Mouse (Mus musculus): ENCODE results near the gene Fam84a. TPM values are rescaled to one million over a fixed set of nuclear protein-coding genes. Genes with fewer than 3 reads are reported as not detected.
A peak's percentile ranks its signal among the peaks of the same experiment; 100 is the strongest.

Gene Fam84a
- not detected in 2 replicates for polyA plus RNA-seq (2012; ENCODE audit: insufficient read depth, insufficient read length, low replicate concordance, missing spikeins)

DNA sequence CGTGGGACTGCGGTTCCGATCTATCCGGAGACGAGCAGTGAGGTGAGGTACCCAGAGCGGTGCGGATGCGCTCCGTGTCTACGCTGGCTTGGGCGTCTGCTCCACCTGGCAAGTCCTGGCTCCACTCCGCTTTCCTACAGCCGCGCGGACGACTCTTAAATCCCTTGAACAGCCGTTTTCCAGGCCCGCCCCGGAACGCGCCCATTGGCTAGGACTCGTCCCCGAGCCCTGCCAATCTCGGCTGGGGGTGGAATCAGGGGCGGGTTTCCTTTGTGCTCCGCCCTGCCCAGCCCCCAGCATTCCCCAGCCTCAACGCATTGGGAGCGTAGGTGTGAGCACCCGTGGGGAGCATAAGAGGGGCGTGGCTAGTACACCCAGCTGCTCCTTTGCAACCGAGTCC is at the start of gene Fam84a:
Gene Fam84a, minus strand, starts transcription at position 134 of the 400 bp plus-strand sequence.
- TF ChIP-seq POLR2A (IDR thresholded peaks at IDR 0.05; ENCODE audit: insufficient read depth, low read depth, low read length) (peak; percentile 93), CTCF (IDR thresholded peaks at IDR 0.05; ENCODE audit: insufficient read depth, low read depth, low read length) (no peak)
- Histone ChIP-seq H3K27ac (ENCODE audit: insufficient read depth, low read depth, low read length) (peak within 1 kb of the TSS; percentile 90), H3K4me3 (ENCODE audit: insufficient read depth, low read depth, low read length) (peak within 1 kb of the TSS; percentile 96), H3K4me1 (ENCODE audit: control insufficient read depth, insufficient read depth, low read length) (peaks cover 17% of the 10 kb centered on the region)
- under 1% methylated on average over 31 of the region's 31 CpGs for WGBS

- H3K27ac ChIP-seq (ENCODE audit: insufficient read depth, low read depth, low read length): no peak overlapping the region
- H3K4me1 ChIP-seq (ENCODE audit: control insufficient read depth, insufficient read depth, low read length): no peaks in the 10 kb centered on the region
- TF ChIP-seq POLR2A (IDR thresholded peaks at IDR 0.05; ENCODE audit: insufficient read depth, low read depth, low read length) (no peak), CTCF (IDR thresholded peaks at IDR 0.05; ENCODE audit: insufficient read depth, low read depth, low read length) (no peak)
- 94% methylated on average over 3 of the region's 3 CpGs for WGBS
- no peak overlapping the region for H3K4me3 ChIP-seq (ENCODE audit: insufficient read depth, low read depth, low read length)
Observed at GRCm38 (mm10) chr12:14195479-14195878, 43.6 kb upstream of the Fam84a start.

- no peak overlapping the region for H3K4me3 ChIP-seq (ENCODE audit: insufficient read depth, low read depth, low read length)
- H3K4me1 ChIP-seq (ENCODE audit: control insufficient read depth, insufficient read depth, low read length): no peaks in the 10 kb centered on the region
- H3K27ac ChIP-seq (ENCODE audit: insufficient read depth, low read depth, low read length): no peak overlapping the region
- no peak for TF ChIP-seq POLR2A (IDR thresholded peaks at IDR 0.05; ENCODE audit: insufficient read depth, low read depth, low read length)
- no peak for TF ChIP-seq CTCF (IDR thresholded peaks at IDR 0.05; ENCODE audit: insufficient read depth, low read depth, low read length)
- WGBS: 94% methylated on average over 3 of the region's 3 CpGs
Observed at GRCm38 (mm10) chr12:14186689-14187195, 34.9 kb upstream of the Fam84a start.

DNA sequence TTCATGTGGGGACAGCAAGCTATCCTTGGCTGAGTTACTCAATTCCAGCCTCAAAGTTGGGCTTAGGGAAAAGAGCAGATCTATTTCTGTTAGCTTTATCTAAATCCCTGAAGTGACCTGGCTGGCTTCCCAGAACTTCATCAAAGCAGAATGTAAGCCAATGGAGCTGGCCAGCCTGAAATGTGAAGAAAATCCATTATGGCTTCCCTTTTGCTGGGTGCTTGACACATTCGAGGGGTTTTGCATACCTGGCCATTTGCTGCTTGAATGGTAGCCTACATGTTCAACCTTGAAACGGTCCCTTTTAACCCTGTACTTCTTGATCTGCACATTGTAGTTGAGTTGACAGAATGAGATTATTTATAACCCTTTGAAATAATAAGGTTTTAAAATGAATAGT is 13.9 kb upstream of the Fam84a start:
- WGBS: 42% methylated on average over 2 of the region's 2 CpGs
- Histone ChIP-seq H3K27ac (ENCODE audit: insufficient read depth, low read depth, low read length) (no peak overlapping the region), H3K4me3 (ENCODE audit: insufficient read depth, low read depth, low read length) (no peak overlapping the region), H3K4me1 (ENCODE audit: control insufficient read depth, insufficient read depth, low read length) (no peaks in the 10 kb centered on the region)
- TF ChIP-seq CTCF (IDR thresholded peaks at IDR 0.05; ENCODE audit: insufficient read depth, low read depth, low read length): no peak
- no peak for TF ChIP-seq POLR2A (IDR thresholded peaks at IDR 0.05; ENCODE audit: insufficient read depth, low read depth, low read length)

GRCm38 (mm10) chr12:14164936-14165335 is 13.1 kb upstream of the Fam84a start:
- Histone ChIP-seq H3K27ac (ENCODE audit: insufficient read depth, low read depth, low read length) (no peak overlapping the region), H3K4me3 (ENCODE audit: insufficient read depth, low read depth, low read length) (no peak overlapping the region), H3K4me1 (ENCODE audit: control insufficient read depth, insufficient read depth, low read length) (no peaks in the 10 kb centered on the region)
- no peak for TF ChIP-seq CTCF (IDR thresholded peaks at IDR 0.05; ENCODE audit: insufficient read depth, low read depth, low read length)
- TF ChIP-seq POLR2A (IDR thresholded peaks at IDR 0.05; ENCODE audit: insufficient read depth, low read depth, low read length): no peak
- WGBS: 100% methylated on average over 1 of the region's 1 CpGs

DNA sequence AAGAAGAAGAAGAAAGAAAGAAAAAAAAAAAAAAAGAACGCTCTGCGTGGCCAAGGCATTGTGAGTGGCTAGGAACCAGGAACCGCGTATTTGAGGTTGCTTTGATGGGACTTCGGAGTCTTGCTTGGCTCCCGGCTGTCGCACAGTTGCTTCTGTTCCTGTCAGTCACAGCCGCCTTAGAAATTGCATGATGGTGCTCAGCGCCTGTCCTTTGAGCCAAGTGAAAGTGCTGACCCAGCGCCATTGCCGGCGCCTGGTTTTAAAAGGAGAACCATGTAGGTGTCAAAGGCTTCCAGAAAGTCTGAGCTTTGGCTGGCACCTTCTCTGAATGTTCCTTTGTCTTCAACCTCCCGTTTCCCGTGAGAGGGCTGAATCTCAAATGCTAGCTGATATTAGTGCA is 572 bp upstream of the Fam84a start:
- Histone ChIP-seq H3K4me1 (ENCODE audit: control insufficient read depth, insufficient read depth, low read length) (peaks cover 17% of the 10 kb centered on the region), H3K27ac (ENCODE audit: insufficient read depth, low read depth, low read length) (peak overlapping the region; percentile 42; the same call in 1 of the 2 replicates), H3K4me3 (ENCODE audit: insufficient read depth, low read depth, low read length) (peak overlapping the region; percentile 96)
- TF ChIP-seq CTCF (IDR thresholded peaks at IDR 0.05; ENCODE audit: insufficient read depth, low read depth, low read length): no peak
- no peak for TF ChIP-seq POLR2A (IDR thresholded peaks at IDR 0.05; ENCODE audit: insufficient read depth, low read depth, low read length)
- WGBS: under 1% methylated on average over 14 of the region's 14 CpGs

DNA sequence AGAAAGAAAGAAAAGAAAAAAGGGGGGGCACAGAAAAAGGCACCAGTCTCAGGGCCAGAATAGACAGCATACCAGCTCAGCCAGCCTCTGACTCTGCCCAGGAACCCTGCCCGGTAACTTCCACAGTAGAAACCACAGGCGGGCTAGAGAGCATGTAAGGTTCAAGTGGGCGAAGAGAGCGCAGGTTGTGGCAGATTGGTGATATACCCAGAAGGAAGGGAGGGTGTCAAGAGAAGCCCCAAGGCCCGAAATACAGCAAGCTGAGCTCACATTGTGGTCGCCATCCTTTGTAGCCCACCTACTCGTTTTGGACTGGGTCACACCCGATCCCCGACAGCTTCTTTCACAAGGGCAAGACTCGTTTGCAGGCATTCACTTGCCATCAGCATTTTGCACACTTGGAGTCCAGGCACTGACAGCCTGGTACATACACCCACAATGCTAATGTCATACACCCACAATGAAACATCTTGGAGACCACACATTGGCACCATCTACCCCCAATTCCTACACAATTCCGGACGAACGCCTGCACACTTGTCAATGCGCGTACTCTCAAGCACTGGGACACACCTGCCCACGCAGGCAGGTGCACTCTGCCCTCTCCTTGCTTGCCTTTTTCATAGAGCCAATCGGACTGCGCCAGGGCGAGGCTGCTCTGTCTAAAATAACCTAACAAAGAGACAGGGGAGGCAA is 770 bp downstream of the Fam84a start:
- WGBS: 3% methylated on average over 19 of the region's 19 CpGs

DNA sequence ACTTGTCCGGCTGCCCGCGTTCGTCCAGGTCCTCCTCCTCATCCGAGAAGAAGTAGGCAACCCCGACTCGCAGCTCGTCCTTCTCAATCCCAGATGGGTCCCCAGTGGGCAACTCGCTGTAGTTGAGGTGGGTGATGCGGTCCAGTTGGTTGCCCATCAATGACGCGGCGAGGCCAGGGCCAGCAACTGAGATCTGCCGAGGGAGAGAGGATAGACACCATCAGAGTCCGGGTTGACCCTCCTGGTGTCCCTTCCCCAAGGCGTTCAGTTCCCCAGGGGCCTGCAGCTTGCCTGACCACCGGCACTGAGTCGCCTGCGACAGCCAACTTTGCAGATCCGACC is 1.3 kb downstream of the Fam84a start:
- TF ChIP-seq CTCF (IDR thresholded peaks at IDR 0.05; ENCODE audit: insufficient read depth, low read depth, low read length) (no peak), POLR2A (IDR thresholded peaks at IDR 0.05; ENCODE audit: insufficient read depth, low read depth, low read length) (no peak)
- WGBS: 2% methylated on average over 20 of the region's 20 CpGs
- Histone ChIP-seq H3K27ac (ENCODE audit: insufficient read depth, low read depth, low read length) (peak overlapping the region; percentile 90), H3K4me3 (ENCODE audit: insufficient read depth, low read depth, low read length) (peak overlapping the region; percentile 96), H3K4me1 (ENCODE audit: control insufficient read depth, insufficient read depth, low read length) (peaks cover 17% of the 10 kb centered on the region)

More for the DNA sequence above, 770 bp downstream of the Fam84a start:
- Histone ChIP-seq H3K27ac (ENCODE audit: insufficient read depth, low read depth, low read length) (peak overlapping the region; percentile 90), H3K4me3 (ENCODE audit: insufficient read depth, low read depth, low read length) (peak overlapping the region; percentile 96), H3K4me1 (ENCODE audit: control insufficient read depth, insufficient read depth, low read length) (peaks cover 17% of the 10 kb centered on the region)
- TF ChIP-seq CTCF (IDR thresholded peaks at IDR 0.05; ENCODE audit: insufficient read depth, low read depth, low read length): no peak
- TF ChIP-seq POLR2A (IDR thresholded peaks at IDR 0.05; ENCODE audit: insufficient read depth, low read depth, low read length): no peak

GRCm38 (mm10) chr12:14149843-14150567 is 1.8 kb downstream of the Fam84a start:
- WGBS: under 1% methylated on average over 59 of the region's 59 CpGs
- Histone ChIP-seq H3K4me1 (ENCODE audit: control insufficient read depth, insufficient read depth, low read length) (peaks cover 17% of the 10 kb centered on the region), H3K27ac (ENCODE audit: insufficient read depth, low read depth, low read length) (peak overlapping the region; percentile 90), H3K4me3 (ENCODE audit: insufficient read depth, low read depth, low read length) (peak overlapping the region; percentile 96)
- TF ChIP-seq CTCF (IDR thresholded peaks at IDR 0.05; ENCODE audit: insufficient read depth, low read depth, low read length) (0 out of 2 replicates have a peak, but pooled peaks have one; percentile 10), POLR2A (IDR thresholded peaks at IDR 0.05; ENCODE audit: insufficient read depth, low read depth, low read length) (no peak)
